Mouse (Mus musculus) forebrain, embryonic 12.5 days (tissue): ENCODE data around the gene Zfp324. TPM values are rescaled to one million over a fixed set of nuclear protein-coding genes. Genes with fewer than 3 reads are reported as not detected.

Experiments
- ATAC-seq: fragments of 200-750 bp; cut with Nextera tagmentation; 2 replicates; pipeline ENCODE4 v1.8.0; 2017; ENCODE audit warnings: moderate TSS enrichment; ENCODE audit not compliant: low FRiP score
- H3K27ac ChIP-seq: fragments of 300-500 bp; sonication (generic); 2 replicates; pipeline ENCODE4 v1.5.1; 2016; ENCODE audit warnings: mild to moderate bottlenecking
- H3K27me3 ChIP-seq: fragments of 300-500 bp; sonication (generic); 2 replicates; pipeline ENCODE4 v1.6.1; 2016; ENCODE audit warnings: mild to moderate bottlenecking
- H3K36me3 ChIP-seq: fragments of 300-500 bp; sonication (generic); replicated peaks from 2 replicates; pipeline ENCODE4 v1.6.1; 2016; ENCODE audit warnings: mild to moderate bottlenecking
- H3K4me1 ChIP-seq: fragments of 300-500 bp; sonication (generic); 2 replicates; pipeline ENCODE4 v1.6.1; 2016
- H3K4me2 ChIP-seq: fragments of 300-500 bp; sonication (generic); 2 replicates; pipeline ENCODE4 v1.6.1; 2016; ENCODE audit warnings: mild to moderate bottlenecking, moderate library complexity
- H3K4me3 ChIP-seq: fragments of 300-500 bp; sonication (generic); replicated peaks from 2 replicates; pipeline ENCODE4 v1.5.1; 2016; ENCODE audit warnings: mild to moderate bottlenecking
- H3K9ac ChIP-seq: fragments of 300-500 bp; sonication (generic); 2 replicates; pipeline ENCODE4 v1.6.1; 2016; ENCODE audit warnings: mild to moderate bottlenecking
- H3K9me3 ChIP-seq: fragments of 300-500 bp; sonication (generic); 2 replicates; pipeline ENCODE4 v1.6.1; 2016
- WGBS: fragments of 180-500 bp; shearing (Covaris S2); methylation state at CpG from one replicate; pipeline ENCODE4 v1.1.7; 2016; 5-methylcytosine and 5-hydroxymethylcytosine counted together
- polyA plus RNA-seq: library from polyadenylated mRNA; unstranded; fragments of >200 nt; fragmentation: Nextera tagmentation; extraction: Ambion mirVana; gene quantifications from 2 replicates; pipeline ENCODE4 v1.2.1, GENCODE M21; 2016

The Zfp324 gene
- polyA plus RNA-seq, 1 experiment from 2014 or later, result 11.3 TPM

DNA sequence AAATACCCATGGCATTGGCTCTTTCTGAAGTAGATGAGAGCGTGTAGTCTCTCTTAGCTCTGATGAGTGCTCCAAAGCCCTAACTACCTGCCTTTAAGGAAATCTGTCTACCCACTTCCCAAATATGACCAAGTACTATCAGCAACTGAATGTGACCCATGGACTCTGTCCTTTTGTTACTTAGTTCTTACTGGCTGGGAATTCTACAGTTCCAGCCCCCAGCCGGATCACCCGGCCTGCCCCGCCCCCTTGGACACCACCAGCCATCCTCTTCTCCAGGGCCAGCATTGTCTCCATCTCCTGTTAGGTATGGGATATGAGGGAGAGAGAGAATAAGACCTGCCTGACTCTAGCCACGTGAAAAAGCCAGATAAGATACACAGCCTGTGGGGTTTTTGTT lies 32.4 kb downstream of the Zfp324 start, which contains the start of gene Slc27a5:
Slc27a5 (minus strand) TSS at position 140 of the 400 bp plus-strand sequence.
- whole genome bisulfite sequencing, result 76% methylated on average over 5 of the region's 5 CpGs
- H3K9ac ChIP-seq, result no peak within 1 kb of the TSS
- H3K27me3 ChIP-seq, result 0 out of 2 replicates have a peak, but pooled peaks cover 4% of the 10 kb centered on the region
- H3K27ac ChIP-seq, result no peak within 1 kb of the TSS
- H3K36me3 ChIP-seq, result no peaks in the 10 kb centered on the region; the same call in 1 of the 2 replicates
- no peak for ATAC-seq
- H3K4me2 ChIP-seq, result no peak within 1 kb of the TSS
- no peaks in the 10 kb centered on the region for H3K4me1 ChIP-seq
- no peaks in the 10 kb centered on the region for H3K9me3 ChIP-seq
- H3K4me3 ChIP-seq, result no peak within 1 kb of the TSS

DNA sequence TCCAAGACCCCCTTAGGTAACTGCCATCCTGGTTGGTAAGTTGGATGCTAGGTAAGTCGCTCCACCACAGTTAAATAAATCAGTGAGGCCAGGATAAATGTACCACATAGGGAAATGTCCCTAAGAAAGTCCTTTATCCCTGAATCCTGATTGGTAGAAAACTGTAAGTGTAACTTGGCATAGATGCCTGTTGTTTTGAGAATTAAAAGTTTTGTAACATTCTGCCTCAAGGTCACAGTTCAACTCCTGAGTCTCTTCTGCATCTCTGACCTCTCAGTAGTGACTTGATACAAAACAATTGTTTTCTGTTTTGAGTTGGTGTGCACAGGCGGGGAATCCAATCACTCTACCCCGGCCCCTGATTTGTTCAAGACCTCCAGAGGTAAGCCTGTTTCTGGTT lies 33.2 kb downstream of the Zfp324 start, which contains the start of gene Trim28:
Trim28 (plus strand) TSS at position 264 of the 400 bp plus-strand sequence.
- ATAC-seq, result no peak
- Histone ChIP-seq H3K4me3 (no peak within 1 kb of the TSS), H3K4me2 (no peak within 1 kb of the TSS), H3K27ac (no peak within 1 kb of the TSS), H3K9me3 (no peaks in the 10 kb centered on the region), H3K36me3 (no peaks in the 10 kb centered on the region; the same call in 1 of the 2 replicates), H3K9ac (no peak within 1 kb of the TSS), H3K4me1 (no peaks in the 10 kb centered on the region), H3K27me3 (0 out of 2 replicates have a peak, but pooled peaks cover 4% of the 10 kb centered on the region)
- WGBS, result 72% methylated on average over 3 of the region's 3 CpGs

DNA sequence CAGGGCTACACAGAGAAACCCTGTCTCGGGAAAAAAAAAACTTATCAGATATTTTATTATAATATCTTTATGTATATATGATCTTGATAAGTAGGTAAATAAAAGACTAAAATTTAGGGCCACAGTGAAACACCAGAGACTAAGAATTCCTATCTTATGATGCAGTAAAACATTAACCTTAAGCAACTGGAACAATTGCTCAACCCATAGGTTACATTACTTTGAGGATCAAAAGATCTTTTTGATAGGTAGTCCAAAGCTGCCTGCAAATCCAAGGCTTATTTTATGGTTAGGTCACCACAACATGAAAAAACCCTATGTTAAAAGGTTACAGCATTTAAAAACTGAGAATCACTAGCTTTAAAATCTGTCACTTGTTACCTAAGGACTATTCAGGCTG lies 35.9 kb downstream of the Zfp324 start:
- no peaks in the 10 kb centered on the region for H3K9me3 ChIP-seq
- H3K36me3 ChIP-seq, result peaks cover 19% of the 10 kb centered on the region
- no peak overlapping the region for H3K9ac ChIP-seq
- no peak overlapping the region for H3K4me2 ChIP-seq
- H3K4me1 ChIP-seq, result no peaks in the 10 kb centered on the region
- no peak overlapping the region for H3K27ac ChIP-seq
- 90% methylated on average over 1 of the region's 1 CpGs for WGBS
- no peaks in the 10 kb centered on the region for H3K27me3 ChIP-seq
- H3K4me3 ChIP-seq, result no peak overlapping the region
- no peak for ATAC-seq

DNA sequence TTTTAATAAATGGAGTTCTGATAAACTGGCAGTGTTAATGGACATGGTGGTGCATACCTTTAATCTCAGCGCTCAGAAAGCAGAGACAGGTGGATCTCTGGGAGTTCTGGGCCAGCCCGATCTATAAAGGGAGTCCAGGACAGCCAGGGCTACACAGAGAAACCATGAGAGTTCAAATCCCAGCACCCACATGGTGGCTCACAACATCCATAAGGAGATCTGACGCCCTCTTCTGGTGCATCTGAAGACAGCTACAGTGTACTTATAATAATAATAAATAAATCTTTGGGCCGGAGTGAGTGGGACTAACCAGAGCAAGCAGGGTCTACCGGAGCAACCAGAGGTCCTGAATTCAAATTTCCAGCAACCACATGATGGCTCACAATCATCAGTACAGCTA lies 37.7 kb downstream of the Zfp324 start:
- no peaks in the 10 kb centered on the region for H3K9me3 ChIP-seq
- H3K4me3 ChIP-seq, result no peak overlapping the region
- peaks cover 15% of the 10 kb centered on the region for H3K4me1 ChIP-seq
- 79% methylated on average over 5 of the region's 5 CpGs for WGBS
- peaks cover 13% of the 10 kb centered on the region for H3K27me3 ChIP-seq
- no peak overlapping the region for H3K9ac ChIP-seq
- no peak overlapping the region for H3K27ac ChIP-seq
- H3K36me3 ChIP-seq, result peaks cover 33% of the 10 kb centered on the region
- ATAC-seq, result no peak
- H3K4me2 ChIP-seq, result no peak overlapping the region

DNA sequence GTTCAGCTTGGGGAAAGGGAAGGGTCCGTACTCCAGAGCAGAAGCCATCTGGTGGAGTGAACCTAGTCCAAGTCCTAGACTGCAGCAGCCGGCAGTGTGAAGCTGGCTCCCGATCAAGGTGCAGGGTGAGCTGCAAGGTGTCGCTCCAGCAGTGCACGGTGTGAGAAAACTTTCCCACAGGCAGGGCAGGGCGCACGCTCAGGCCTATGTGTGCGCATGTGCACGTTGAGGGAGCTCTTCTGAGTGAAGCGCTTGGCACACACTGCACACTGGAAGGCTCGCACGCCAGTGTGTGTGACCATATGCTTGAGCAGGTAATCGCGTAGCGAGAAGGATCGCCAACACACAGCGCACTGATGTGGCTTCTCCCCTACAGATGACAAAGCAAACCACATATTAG lies 40.4 kb downstream of the Zfp324 start:
- H3K9ac ChIP-seq, result no peak overlapping the region

DNA sequence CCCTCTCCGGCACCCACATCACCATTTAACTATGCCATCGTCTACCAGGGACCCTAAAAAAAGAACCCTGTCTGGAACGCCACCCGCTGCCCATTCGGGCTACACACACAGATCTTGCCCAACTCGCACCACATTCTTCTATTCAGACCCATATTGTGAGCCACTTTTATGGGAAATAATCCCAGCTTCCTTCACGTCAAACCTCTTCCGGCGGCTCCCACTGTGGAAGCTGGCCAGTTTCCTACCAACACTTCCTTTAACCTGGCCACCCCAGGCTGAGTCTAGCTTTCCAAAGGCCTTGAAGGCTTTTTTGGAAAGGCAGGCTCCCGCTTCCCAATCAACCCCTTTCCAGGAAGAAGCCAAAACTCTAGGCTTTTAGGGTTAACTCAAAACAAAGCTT lies 40.9 kb downstream of the Zfp324 start:
- H3K36me3 ChIP-seq, result peaks cover 33% of the 10 kb centered on the region
- peaks cover 28% of the 10 kb centered on the region for H3K4me1 ChIP-seq
- no peak overlapping the region for H3K27ac ChIP-seq
- no peak for ATAC-seq
- H3K9ac ChIP-seq, result no peak overlapping the region
- H3K4me3 ChIP-seq, result no peak overlapping the region
- peaks cover 13% of the 10 kb centered on the region for H3K27me3 ChIP-seq
- no peaks in the 10 kb centered on the region for H3K9me3 ChIP-seq
- no peak overlapping the region for H3K4me2 ChIP-seq
- WGBS, result 90% methylated on average over 10 of the region's 10 CpGs

More for the DNA sequence above, 40.4 kb downstream of the Zfp324 start:
- Histone ChIP-seq H3K36me3 (peaks cover 33% of the 10 kb centered on the region), H3K27me3 (peaks cover 13% of the 10 kb centered on the region), H3K4me3 (no peak overlapping the region), H3K4me1 (peaks cover 28% of the 10 kb centered on the region), H3K9me3 (no peaks in the 10 kb centered on the region), H3K4me2 (no peak overlapping the region), H3K27ac (no peak overlapping the region)
- no peak for ATAC-seq
- WGBS, result 91% methylated on average over 17 of the region's 17 CpGs

DNA sequence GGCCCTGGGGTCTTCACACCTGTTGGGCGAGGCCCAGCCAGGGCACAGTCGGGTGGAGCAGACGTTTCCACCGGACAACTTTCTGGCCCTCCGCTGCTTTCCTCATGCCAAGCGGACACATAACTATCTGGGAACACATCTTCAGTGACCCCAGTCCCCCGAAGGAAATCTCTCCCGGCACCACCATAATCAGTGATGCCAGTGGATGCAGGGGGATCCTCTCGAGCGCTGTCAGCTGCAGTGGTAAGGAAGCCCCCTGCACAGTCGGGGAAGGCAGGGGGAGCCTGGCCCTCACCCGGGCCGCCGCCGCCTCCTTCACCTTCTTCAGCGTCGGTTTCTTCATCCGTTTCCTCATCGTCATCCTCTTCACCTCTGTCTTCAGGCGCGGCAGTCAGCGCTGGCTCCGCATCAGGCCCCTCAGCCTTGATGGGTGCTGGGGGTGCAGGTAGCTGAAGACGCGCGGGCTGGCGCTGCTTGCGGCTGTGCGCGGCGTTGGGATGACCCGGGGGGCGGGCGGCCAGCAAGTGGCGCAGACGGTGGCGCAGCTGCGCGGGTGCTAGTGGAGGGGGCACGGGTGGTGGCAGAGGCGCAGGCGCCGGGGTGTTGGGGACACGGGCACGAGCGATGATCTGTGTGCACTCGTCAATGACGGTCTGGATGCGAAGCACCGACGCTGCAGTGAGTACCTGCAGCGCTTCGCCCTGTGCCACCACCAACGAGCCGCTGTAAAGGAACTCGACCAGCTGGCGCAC lies 41.9 kb downstream of the Zfp324 start:
- Histone ChIP-seq H3K4me2 (peak overlapping the region; percentile 25; the same call in 1 of the 2 replicates), H3K4me1 (peaks cover 28% of the 10 kb centered on the region), H3K9me3 (no peaks in the 10 kb centered on the region), H3K36me3 (peaks cover 33% of the 10 kb centered on the region), H3K4me3 (peak overlapping the region; percentile 13), H3K27ac (0 out of 2 replicates have a peak overlapping the region, but pooled peaks have one; percentile 36), H3K27me3 (peaks cover 13% of the 10 kb centered on the region), H3K9ac (peak overlapping the region; percentile 54; the same call in 1 of the 2 replicates)
- WGBS, result 45% methylated on average over 57 of the region's 57 CpGs
- ATAC-seq, result no peak

DNA sequence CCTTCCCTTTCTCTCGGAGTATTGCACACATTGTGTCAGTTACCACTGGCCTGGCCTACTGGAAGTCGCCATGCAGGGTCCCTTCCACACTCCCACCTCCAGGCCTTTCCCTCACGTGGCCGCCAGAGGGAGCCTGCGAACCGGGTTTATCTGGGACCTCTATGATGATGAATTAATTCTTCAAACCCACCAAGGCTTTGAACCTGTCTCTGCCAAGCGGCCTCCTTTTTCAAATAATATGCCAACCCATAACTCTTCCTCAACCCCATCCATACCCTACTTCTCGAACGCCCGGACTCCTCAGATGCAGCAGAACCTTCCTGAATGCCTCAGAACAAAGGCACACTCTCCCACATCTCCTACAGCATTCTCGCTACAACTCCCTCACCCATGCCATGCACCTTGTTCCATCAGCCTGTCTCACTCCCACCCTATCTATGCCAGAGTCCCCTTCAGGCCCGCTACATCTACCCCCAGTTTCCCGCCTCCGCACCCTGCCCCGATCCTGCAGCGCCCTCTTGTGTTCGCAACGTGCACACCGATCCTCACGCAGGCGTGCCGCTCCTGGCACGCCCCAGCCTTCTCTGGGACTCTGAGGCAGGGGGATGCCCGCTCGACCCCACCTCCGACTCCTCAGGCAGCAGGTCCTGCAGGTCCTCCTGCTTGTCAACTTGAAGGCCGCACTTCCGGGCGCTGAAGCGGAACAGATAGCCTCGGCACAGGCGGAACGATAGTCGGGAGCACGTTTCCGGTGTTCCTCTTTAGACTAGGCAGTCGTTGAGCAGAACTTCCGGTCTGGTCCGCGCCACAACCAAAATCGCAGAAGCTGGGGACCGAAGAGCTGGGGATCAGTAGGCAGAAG lies 43.7 kb downstream of the Zfp324 start:
- peak overlapping the region; percentile 82 for H3K9ac ChIP-seq
- peaks cover 13% of the 10 kb centered on the region for H3K27me3 ChIP-seq
- peak overlapping the region; percentile 97 for H3K27ac ChIP-seq
- peak overlapping the region; percentile 73 for H3K4me2 ChIP-seq
- peaks cover 28% of the 10 kb centered on the region for H3K4me1 ChIP-seq
- ATAC-seq, result peak; percentile 92
- WGBS, result under 1% methylated on average over 42 of the region's 42 CpGs
- peak overlapping the region; percentile 63 for H3K4me3 ChIP-seq
- H3K36me3 ChIP-seq, result peaks cover 33% of the 10 kb centered on the region
- H3K9me3 ChIP-seq, result no peaks in the 10 kb centered on the region

DNA sequence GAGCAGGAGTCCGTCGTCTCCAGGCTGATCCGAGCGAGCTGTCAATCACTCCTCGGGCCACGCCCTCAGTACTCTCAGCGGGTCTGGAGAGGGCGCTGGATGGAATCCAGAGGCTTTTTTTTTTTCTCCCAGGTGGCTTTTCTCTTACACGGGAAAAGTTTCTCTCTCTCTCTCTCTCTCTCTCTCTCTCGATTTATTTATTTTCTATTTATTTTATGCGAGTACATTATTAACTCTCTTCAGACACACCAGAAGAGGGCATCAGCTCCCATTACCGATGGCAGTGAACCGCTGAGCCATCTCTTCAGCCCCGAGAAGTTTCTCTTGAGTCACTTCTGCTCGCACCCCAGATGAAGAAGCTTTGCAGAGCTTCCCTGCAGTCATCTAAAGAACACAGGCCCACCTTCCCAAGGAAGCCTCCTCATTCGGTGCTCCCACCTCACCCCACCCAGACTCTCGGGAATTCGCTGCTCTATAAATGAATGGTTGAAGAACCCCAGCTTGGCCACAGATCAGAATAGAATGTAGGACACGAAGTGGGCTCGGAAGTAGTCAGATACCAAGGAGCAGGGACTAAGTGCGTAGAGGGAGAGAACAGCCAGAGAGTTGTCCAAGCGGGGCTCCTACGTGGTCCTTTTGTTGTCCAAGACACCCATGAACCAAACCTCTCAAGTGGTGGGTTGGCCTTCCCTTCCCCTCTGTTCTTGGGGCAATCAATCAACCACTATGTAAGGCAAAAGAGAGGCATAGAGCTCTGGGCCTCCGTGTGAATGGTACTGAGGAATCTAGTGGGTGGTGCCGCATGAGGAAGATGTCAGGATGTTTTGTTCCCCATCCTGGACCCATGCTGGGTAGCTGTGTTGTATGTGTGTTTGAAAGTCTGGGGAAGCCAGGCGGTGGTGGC lies 44.6 kb downstream of the Zfp324 start, which contains the start of gene Zbtb45:
Zbtb45 (minus strand) TSS at position 30 of the 904 bp plus-strand sequence.
- Histone ChIP-seq H3K9ac (peak within 1 kb of the TSS; percentile 82), H3K9me3 (no peaks in the 10 kb centered on the region), H3K27ac (peak within 1 kb of the TSS; percentile 97), H3K27me3 (peaks cover 13% of the 10 kb centered on the region), H3K4me1 (peaks cover 28% of the 10 kb centered on the region), H3K4me3 (peak within 1 kb of the TSS; percentile 63), H3K4me2 (peak within 1 kb of the TSS; percentile 73), H3K36me3 (peaks cover 26% of the 10 kb centered on the region)
- WGBS, result 15% methylated on average over 26 of the region's 26 CpGs
- ATAC-seq, result no peak

DNA sequence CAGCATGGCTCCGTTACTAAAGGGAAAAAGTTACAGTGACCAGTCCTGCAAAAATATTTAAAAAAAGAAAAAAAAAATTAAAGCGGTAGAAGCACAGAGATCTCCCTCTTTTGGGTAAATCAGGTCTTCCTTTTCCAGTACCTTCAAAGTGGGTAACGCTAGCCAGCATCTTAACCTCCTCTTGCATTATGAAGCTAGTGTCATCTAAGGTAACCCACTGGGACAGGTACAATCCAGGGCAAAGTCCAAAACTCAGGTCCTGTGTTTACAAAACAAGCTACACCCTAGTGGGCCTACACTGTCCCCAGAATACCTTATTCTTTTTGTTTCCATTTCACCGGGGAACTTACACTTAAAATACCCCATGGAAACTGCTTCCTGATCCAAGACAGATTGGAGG lies 48.0 kb downstream of the Zfp324 start:
- Histone ChIP-seq H3K27ac (no peak overlapping the region), H3K9ac (no peak overlapping the region), H3K9me3 (no peaks in the 10 kb centered on the region), H3K36me3 (no peaks in the 10 kb centered on the region), H3K4me3 (no peak overlapping the region), H3K4me1 (peaks cover 10% of the 10 kb centered on the region), H3K4me2 (no peak overlapping the region), H3K27me3 (no peaks in the 10 kb centered on the region)
- ATAC-seq, result no peak
- WGBS, result 69% methylated on average over 4 of the region's 4 CpGs

DNA sequence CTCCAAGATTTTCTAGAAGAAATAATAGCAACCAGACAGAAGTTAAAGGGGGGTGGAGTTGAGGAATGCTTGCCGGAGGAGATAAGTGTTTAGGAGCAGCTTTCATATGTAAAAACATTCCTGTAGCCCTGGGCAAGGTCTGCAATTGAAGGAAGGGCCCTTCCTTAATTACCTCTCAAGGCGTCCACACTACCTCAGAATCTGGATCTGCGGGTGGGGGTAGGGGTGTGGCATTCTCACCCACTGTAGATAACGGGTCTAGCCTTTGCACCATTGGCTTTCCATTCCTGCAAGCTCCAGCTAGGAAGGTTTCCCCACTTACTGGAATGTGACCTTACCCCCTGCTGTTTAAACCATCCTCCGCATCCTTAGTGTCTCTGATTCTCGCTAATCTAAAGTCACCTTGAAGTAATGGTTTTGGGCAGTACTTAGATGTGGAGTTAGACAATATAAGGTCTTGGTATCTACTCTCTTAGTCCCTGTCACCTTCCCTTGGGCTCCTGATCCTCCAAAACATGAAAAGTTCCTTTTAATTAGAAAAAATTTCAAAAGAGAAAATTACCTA lies 48.7 kb downstream of the Zfp324 start:
- H3K4me2 ChIP-seq, result no peak overlapping the region
- no peak overlapping the region for H3K9ac ChIP-seq
- H3K4me3 ChIP-seq, result no peak overlapping the region
- H3K36me3 ChIP-seq, result no peaks in the 10 kb centered on the region
- H3K9me3 ChIP-seq, result no peaks in the 10 kb centered on the region
- H3K4me1 ChIP-seq, result peaks cover 7% of the 10 kb centered on the region
- H3K27ac ChIP-seq, result no peak overlapping the region
- ATAC-seq, result no peak
- WGBS, result 44% methylated on average over 6 of the region's 6 CpGs
- no peaks in the 10 kb centered on the region for H3K27me3 ChIP-seq
